7 mouse cellular contexts compared by ENCODE assay signal in genomic region chr1:137902859-137903258, GRCm38 (mm10).
DNase-seq lines count a peak whose midpoint lies in the region; ATAC-seq lines count a peak whose summit lies in the region.

No protein-coding gene starts in this region.

- ATAC-seq in embryonic facial prominence, embryonic 13.5 days (ENCODE audit: insufficient number of reproducible peaks, insufficient read depth, low FRiP score, low TSS enrichment, low read depth): no peak

- peak; percentile 18 for DNase-seq in kidney, postnatal 10 days
- no peak for DNase-seq in kidney, postnatal 25 days
- DNase-seq in hindbrain, embryonic 10.5 days (ENCODE audit: low spot score): no peak
- DNase-seq in naive thymus-derived CD4-positive, alpha-beta T cell, adult 2 months (ENCODE audit: low read depth): peak; percentile 34
- no peak for DNase-seq in left cerebral cortex, postnatal 36 days (ENCODE audit: low spot score in 2 of 2)
- DNase-seq in layer of hippocampus, adult 8-10 months (ENCODE audit: low spot score in 2 of 2): no peak

- no peaks in the 10 kb centered on the region for H3K27me3 ChIP-seq in embryonic facial prominence, embryonic 13.5 days
- H3K27me3 ChIP-seq in hindbrain, embryonic 10.5 days (ENCODE audit: insufficient read depth, poor library complexity, severe bottlenecking): no peaks in the 10 kb centered on the region

- peak overlapping the region; percentile 59 for H3K9ac ChIP-seq in embryonic facial prominence, embryonic 13.5 days

- H3K4me2 ChIP-seq in embryonic facial prominence, embryonic 13.5 days: peak overlapping the region; percentile 62

- no peaks in the 10 kb centered on the region for H3K9me3 ChIP-seq in embryonic facial prominence, embryonic 13.5 days
- H3K9me3 ChIP-seq in hindbrain, embryonic 10.5 days: no peaks in the 10 kb centered on the region

- peak overlapping the region; percentile 75 for H3K4me3 ChIP-seq in embryonic facial prominence, embryonic 13.5 days
- H3K4me3 ChIP-seq in hindbrain, embryonic 10.5 days: peak overlapping the region; percentile 78

- H3K36me3 ChIP-seq in embryonic facial prominence, embryonic 13.5 days: no peaks in the 10 kb centered on the region
- no peaks in the 10 kb centered on the region for H3K36me3 ChIP-seq in hindbrain, embryonic 10.5 days

- H3K27ac ChIP-seq in embryonic facial prominence, embryonic 13.5 days: peak overlapping the region; percentile 48; the same call in 1 of the 2 replicates
- peak overlapping the region; percentile 95 for H3K27ac ChIP-seq in hindbrain, embryonic 10.5 days

- WGBS in embryonic facial prominence, embryonic 13.5 days: 40% methylated on average over 6 of the region's 6 CpGs
- WGBS in hindbrain, embryonic 10.5 days: 54% methylated on average over 6 of the region's 6 CpGs

- intact Hi-C loops in left cerebral cortex, postnatal 36 days (cut with DNase I): loop anchor here (5.0 kb wide), 1 partner anchor 64 kb away; no protein-coding TSS in a partner anchor

- peaks cover 34% of the 10 kb centered on the region for H3K4me1 ChIP-seq in embryonic facial prominence, embryonic 13.5 days
- peaks cover 45% of the 10 kb centered on the region for H3K4me1 ChIP-seq in hindbrain, embryonic 10.5 days (replicated peaks)

Comparison
In these comparisons a context has a peak if more than half of its experiments do, and no peak if none do; other contexts are left out.
1. DNase-seq: peak in kidney, postnatal 10 days (single experiment) and naive thymus-derived CD4-positive, alpha-beta T cell, adult 2 months (single experiment); none in kidney, postnatal 25 days (0 of 2), hindbrain, embryonic 10.5 days (single experiment), left cerebral cortex, postnatal 36 days (0 of 2) and layer of hippocampus, adult 8-10 months (0 of 2).